Mouse (Mus musculus) embryonic facial prominence, embryonic 14.5 days (tissue): ENCODE measurements at regions not wholly inside any gene's neighbourhood (a gene's known extent, or its start where the extent isn't known, plus 50 kb on each side); places are given as distances from the start of the nearest gene placed in this dataset.

ENCODE experiments used
- ATAC-seq: fragments of 200-750 bp; cut with Nextera tagmentation; 2 replicates; pipeline ENCODE4 v1.8.0; 2017; ENCODE audit warnings: low read depth, moderate number of reproducible peaks, moderate TSS enrichment
- DNase-seq: peaks from one replicate; pipeline ENCODE4 v3.0.0-alpha.2; 2015; ENCODE audit warnings: low spot score
- H3K27ac ChIP-seq: fragments of 300-500 bp; sonication (generic); replicated peaks from 2 replicates; pipeline ENCODE4 v1.5.1; 2014; ENCODE audit warnings: low read depth, mild to moderate bottlenecking, low read length, moderate library complexity
- H3K27me3 ChIP-seq: fragments of 300-500 bp; sonication (generic); replicated peaks from 2 replicates; pipeline ENCODE4 v1.6.1; 2014; ENCODE audit warnings: low read length; ENCODE audit not compliant: control insufficient read depth, insufficient read depth
- H3K36me3 ChIP-seq: fragments of 300-500 bp; sonication (generic); 2 replicates; pipeline ENCODE4 v1.6.1; 2014; ENCODE audit warnings: low read length, mixed read lengths; ENCODE audit not compliant: control insufficient read depth, insufficient read depth
- H3K4me1 ChIP-seq: fragments of 300-500 bp; sonication (generic); 2 replicates; pipeline ENCODE4 v1.6.1; 2014; ENCODE audit warnings: antibody characterized with exemption, low read length; ENCODE audit not compliant: control insufficient read depth, insufficient read depth
- H3K4me2 ChIP-seq: fragments of 300-500 bp; sonication (generic); 2 replicates; pipeline ENCODE4 v1.6.1; 2014; ENCODE audit warnings: low read depth, mild to moderate bottlenecking, low read length, moderate library complexity, mixed read lengths
- H3K4me3 ChIP-seq: fragments of 300-500 bp; sonication (generic); 2 replicates; pipeline ENCODE4 v1.5.1; 2014; ENCODE audit warnings: low read depth, mild to moderate bottlenecking, low read length
- H3K9ac ChIP-seq: fragments of 300-500 bp; sonication (generic); 2 replicates; pipeline ENCODE4 v1.6.1; 2014; ENCODE audit warnings: low read depth, mild to moderate bottlenecking, low read length, moderate library complexity, mixed read lengths
- H3K9me3 ChIP-seq: fragments of 300-500 bp; sonication (generic); 2 replicates; pipeline ENCODE4 v1.6.1; 2016; ENCODE audit warnings: low read length; ENCODE audit not compliant: control insufficient read depth
- WGBS: fragments of 180-500 bp; shearing (Covaris S2); extraction: QIAGEN DNeasy Blood & Tissue Kit; methylation state at CpG from one replicate; pipeline ENCODE4 v1.1.7; 2014; 5-methylcytosine and 5-hydroxymethylcytosine counted together

GRCm38 (mm10) chr3:77993700-77994099 lies 1292.6 kb downstream of the Rapgef2 start:
- H3K9ac ChIP-seq, result no peak overlapping the region
- DNase-seq, result no peak
- WGBS, result 80% methylated on average over 1 of the region's 1 CpGs
- H3K27me3 ChIP-seq, result no peaks in the 10 kb centered on the region
- H3K9me3 ChIP-seq, result no peaks in the 10 kb centered on the region
- no peak overlapping the region for H3K27ac ChIP-seq
- no peaks in the 10 kb centered on the region for H3K4me1 ChIP-seq
- no peak overlapping the region for H3K4me2 ChIP-seq
- H3K36me3 ChIP-seq, result no peaks in the 10 kb centered on the region
- ATAC-seq, result no peak
- H3K4me3 ChIP-seq, result no peak overlapping the region

GRCm38 (mm10) chr3:77944801-77945200 lies 1341.5 kb downstream of the Rapgef2 start:
- no peaks in the 10 kb centered on the region for H3K4me1 ChIP-seq
- H3K27me3 ChIP-seq, result no peaks in the 10 kb centered on the region
- H3K9ac ChIP-seq, result no peak overlapping the region
- DNase-seq (no peak), ATAC-seq (no peak)
- H3K27ac ChIP-seq, result no peak overlapping the region
- H3K4me2 ChIP-seq, result no peak overlapping the region
- WGBS, result 85% methylated on average over 1 of the region's 1 CpGs
- H3K36me3 ChIP-seq, result no peaks in the 10 kb centered on the region
- no peaks in the 10 kb centered on the region for H3K9me3 ChIP-seq
- H3K4me3 ChIP-seq, result no peak overlapping the region

DNA sequence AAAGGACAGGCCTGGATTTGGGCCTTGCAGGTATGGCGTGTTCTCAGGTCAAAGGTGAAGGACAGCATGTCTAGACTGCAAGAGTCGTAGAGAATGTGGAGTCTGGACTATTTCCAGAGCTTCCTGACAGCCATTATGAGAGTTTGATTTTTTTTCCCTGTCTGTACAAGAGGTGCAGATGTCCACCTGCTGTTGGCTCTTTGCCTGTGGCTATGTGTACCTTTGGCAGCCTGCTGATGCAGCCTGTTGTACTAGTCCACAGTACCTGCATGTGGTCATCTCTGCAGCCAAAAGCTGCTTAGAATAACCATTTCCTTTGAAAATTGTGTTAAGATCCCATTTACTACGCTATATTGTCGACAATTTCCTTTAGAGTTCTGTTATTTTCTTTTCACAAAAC lies 1389.1 kb downstream of the Rapgef2 start:
- Histone ChIP-seq H3K36me3 (no peaks in the 10 kb centered on the region), H3K9me3 (no peaks in the 10 kb centered on the region), H3K27ac (no peak overlapping the region), H3K4me1 (no peaks in the 10 kb centered on the region), H3K4me2 (no peak overlapping the region), H3K27me3 (no peaks in the 10 kb centered on the region), H3K9ac (no peak overlapping the region), H3K4me3 (no peak overlapping the region)
- no peak for ATAC-seq
- no peak for DNase-seq
- WGBS, result 84% methylated on average over 4 of the region's 4 CpGs

DNA sequence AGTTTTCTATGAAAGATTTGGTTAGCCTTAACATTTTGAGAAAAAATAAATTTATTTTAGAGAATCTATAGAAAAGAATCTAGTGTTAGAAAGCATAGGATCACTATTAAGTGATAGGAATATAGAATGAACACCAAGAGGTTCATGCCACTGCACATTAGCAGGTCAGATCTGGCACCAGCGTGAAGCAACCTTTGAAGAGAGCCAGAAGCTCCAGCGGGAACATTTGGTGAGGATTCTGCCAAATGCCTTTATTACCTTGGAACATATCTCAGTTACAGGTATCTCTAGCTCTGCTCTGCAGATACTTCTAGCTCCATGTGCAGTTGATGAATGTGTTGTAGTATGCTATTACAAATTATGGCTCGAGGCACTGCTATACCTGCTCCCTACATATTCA lies 1398.7 kb downstream of the Rapgef2 start:
- Histone ChIP-seq H3K36me3 (no peaks in the 10 kb centered on the region), H3K27me3 (no peaks in the 10 kb centered on the region), H3K9ac (no peak overlapping the region), H3K4me2 (no peak overlapping the region), H3K4me1 (no peaks in the 10 kb centered on the region), H3K27ac (no peak overlapping the region), H3K9me3 (no peaks in the 10 kb centered on the region), H3K4me3 (no peak overlapping the region)
- ATAC-seq (no peak), DNase-seq (no peak)
- WGBS, result 90% methylated on average over 3 of the region's 3 CpGs

DNA sequence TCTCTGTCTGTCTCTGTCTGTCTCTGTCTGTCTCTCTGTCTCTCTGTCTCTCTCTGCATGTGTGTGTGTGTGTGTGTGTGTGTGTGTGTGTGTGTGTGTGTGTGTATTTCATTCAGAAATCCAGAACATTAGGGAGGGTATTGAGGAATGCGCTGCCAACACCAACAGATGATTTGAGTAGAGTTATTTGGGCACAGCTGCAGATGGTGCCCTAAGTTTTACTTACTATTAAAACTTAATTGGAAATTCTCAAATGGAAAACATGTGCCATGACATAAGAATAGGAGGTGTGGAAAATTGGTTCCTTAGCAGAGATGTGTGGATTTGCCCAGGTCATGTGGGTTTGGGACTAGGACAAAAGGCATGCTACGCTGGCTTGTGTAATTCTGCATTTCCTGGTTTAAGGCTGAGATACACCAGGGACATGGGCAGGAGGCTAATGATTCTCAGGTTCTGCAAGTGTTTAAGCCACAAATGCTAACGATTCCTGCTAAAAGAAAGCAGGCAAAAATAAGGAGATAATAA lies 1437.5 kb downstream of the Rapgef2 start:
- Histone ChIP-seq H3K4me1 (no peaks in the 10 kb centered on the region), H3K9me3 (no peaks in the 10 kb centered on the region), H3K9ac (no peak overlapping the region), H3K4me3 (no peak overlapping the region), H3K27me3 (no peaks in the 10 kb centered on the region), H3K4me2 (no peak overlapping the region), H3K27ac (no peak overlapping the region), H3K36me3 (no peaks in the 10 kb centered on the region)
- DNase-seq (peak; percentile 23), ATAC-seq (no peak)
- 63% methylated on average over 3 of the region's 3 CpGs for WGBS

DNA sequence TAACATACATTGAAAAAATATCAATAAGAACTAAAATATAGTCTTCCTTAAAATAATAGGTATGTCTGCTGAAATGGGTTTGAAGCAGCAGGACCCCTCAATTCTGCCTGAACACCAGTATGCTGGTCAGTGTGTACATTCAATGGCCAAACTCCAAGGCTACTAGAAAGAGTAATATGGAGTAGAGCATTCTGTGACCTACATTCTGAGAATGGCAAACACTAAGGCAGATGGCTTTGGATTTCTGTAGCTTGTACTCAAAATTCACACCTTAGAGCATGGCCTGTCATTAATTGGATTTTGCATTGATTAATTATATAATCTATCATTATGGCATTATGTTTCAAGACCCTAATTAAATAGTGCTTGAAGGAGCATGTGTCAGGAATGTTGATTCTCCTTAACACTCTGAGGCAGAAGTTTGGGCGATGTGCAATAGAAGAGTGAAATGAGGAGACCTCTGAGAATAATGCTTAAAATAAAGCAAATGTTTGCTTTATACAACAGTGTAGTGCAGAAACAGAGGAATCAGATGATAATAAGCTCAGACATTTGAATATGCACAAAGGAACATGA lies 1454.0 kb downstream of the Rapgef2 start:
- Histone ChIP-seq H3K36me3 (no peaks in the 10 kb centered on the region), H3K9me3 (no peaks in the 10 kb centered on the region), H3K4me2 (no peak overlapping the region), H3K27me3 (no peaks in the 10 kb centered on the region), H3K4me3 (no peak overlapping the region), H3K27ac (no peak overlapping the region), H3K9ac (no peak overlapping the region), H3K4me1 (no peaks in the 10 kb centered on the region)
- ATAC-seq (no peak), DNase-seq (no peak)
- WGBS, result 86% methylated on average over 1 of the region's 1 CpGs

DNA sequence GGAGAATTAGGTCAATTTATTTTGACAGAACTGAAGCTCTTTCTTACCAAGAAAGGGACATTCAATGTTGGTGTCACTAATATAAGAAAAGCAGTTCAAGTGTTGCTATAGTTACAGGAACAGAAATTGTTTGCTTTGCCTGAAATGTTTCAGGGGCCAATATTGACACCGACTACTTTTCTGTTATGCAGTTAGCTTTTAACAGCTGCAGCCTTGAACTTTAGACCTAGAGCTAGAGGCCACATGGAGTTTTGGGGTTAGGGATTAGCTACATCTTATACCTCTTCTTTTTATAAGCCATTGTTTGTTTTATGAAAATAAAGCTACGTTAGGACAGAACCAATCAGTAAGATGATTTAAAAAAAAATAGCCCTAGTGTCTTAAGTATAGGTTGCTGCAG lies 1454.6 kb downstream of the Rapgef2 start:
- Histone ChIP-seq H3K4me3 (no peak overlapping the region), H3K9ac (no peak overlapping the region), H3K9me3 (no peaks in the 10 kb centered on the region), H3K4me1 (no peaks in the 10 kb centered on the region), H3K27ac (no peak overlapping the region), H3K27me3 (no peaks in the 10 kb centered on the region), H3K36me3 (no peaks in the 10 kb centered on the region), H3K4me2 (no peak overlapping the region)
- ATAC-seq (no peak), DNase-seq (no peak)
- WGBS, result 64% methylated on average over 2 of the region's 2 CpGs

DNA sequence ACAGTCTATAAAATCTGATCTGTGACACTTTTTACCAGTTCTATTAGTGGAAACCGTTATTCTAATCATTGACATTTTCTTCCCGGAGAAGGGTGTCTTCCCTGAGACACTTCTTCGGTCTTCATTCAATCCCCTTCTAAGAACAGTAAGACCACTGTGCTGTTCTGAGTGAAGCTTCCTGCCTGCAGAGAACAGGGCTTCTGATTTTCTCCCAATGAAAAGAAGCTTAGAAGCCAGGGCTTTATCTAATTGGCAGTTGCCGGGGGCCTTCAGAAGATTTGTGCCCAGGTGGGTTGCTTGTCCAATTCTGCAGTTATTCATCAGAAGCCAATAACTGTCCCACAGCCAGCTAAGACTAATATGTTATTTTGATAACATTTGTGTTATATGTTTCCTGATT lies 1455.1 kb downstream of the Rapgef2 start:
- Histone ChIP-seq H3K27ac (no peak overlapping the region), H3K9me3 (no peaks in the 10 kb centered on the region), H3K36me3 (no peaks in the 10 kb centered on the region), H3K9ac (no peak overlapping the region), H3K4me1 (no peaks in the 10 kb centered on the region), H3K27me3 (no peaks in the 10 kb centered on the region), H3K4me2 (no peak overlapping the region), H3K4me3 (no peak overlapping the region)
- DNase-seq, result no peak
- WGBS, result 61% methylated on average over 4 of the region's 4 CpGs
- ATAC-seq, result no peak

GRCm38 (mm10) chr3:77830219-77830618 lies 1456.1 kb downstream of the Rapgef2 start:
- ATAC-seq (no peak), DNase-seq (no peak)
- H3K9me3 ChIP-seq, result no peaks in the 10 kb centered on the region
- H3K27me3 ChIP-seq, result no peaks in the 10 kb centered on the region
- no peak overlapping the region for H3K9ac ChIP-seq
- no peaks in the 10 kb centered on the region for H3K36me3 ChIP-seq
- no peak overlapping the region for H3K4me3 ChIP-seq
- no peaks in the 10 kb centered on the region for H3K4me1 ChIP-seq
- H3K27ac ChIP-seq, result no peak overlapping the region
- H3K4me2 ChIP-seq, result no peak overlapping the region
